Mouse (Mus musculus) thymus, postnatal 36 days (tissue): ENCODE measurements around the gene Clca3a1.

Experiments used
- DNase-seq, 2 experiments: peaks; one replicate each; pipeline ENCODE4 v3.0.0; 2022; ENCODE audit warnings: mixed read lengths in 2 of 2

The Clca3a1 gene

DNA sequence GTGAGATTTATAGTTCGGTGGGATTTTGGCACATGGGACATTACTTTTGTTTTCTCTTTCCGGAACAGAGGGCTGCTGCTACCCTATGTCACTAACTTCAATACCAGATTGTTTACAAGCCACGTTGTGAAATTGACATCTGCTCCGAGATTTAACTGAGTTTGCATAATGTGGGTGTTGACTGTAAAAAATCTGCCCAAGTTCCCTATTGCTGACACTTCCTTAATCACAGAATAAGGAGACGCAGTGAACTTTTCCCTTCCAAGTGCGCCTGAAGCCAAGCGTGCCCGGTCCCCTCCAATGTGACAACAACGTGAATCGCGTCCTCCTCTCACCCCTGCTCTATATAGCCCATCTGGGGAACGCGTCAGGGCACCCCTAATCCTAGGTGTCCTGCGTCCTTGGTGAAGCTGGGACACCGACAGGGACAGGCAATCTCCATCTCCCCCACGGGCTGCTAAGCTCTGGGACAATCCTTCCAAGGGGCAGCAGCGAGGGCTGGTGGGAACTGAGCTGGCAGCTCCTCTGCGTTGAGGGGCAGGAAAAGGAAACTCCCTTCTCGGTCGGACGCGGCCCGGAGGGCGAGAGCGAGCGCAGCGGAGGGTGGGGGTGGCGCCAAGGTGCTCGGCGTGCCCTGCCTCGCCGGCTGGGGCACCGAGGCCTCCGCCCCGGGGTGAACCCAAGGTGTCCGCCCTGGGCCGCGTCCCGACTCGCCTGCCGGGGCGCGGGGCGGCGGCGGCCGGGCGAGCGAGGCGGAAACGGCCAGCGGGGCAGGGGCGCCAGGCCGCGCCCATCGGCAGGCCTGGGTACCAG lies 41.5 kb downstream of the Clca3a1 start:
- DNase-seq, result peak; percentile 82 to 85

- no peak for DNase-seq
These were observed 42.1 kb downstream of the Clca3a1 start for GRCm38 (mm10) chr3:144718706-144719087.

- DNase-seq, result no peak
These were observed 42.9 kb downstream of the Clca3a1 start for GRCm38 (mm10) chr3:144717835-144718234.

DNA sequence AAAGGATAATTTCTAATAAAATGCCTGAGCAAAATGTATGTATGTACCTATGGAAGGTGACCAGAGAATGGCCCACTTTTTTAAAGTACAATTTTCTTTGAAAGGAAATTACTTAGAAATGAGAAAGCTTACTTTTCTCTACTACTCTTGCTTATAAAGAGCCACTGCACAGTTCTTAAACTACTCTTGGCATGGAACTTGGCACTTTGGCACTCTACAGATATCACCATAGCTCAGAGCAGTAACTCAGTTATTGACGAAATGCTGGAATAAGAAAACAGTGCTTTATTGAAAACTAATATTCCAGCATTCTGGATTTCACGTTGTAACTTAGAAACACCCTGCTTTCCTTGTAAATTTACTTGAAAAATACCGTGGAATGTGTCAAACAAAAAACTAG lies 43.7 kb downstream of the Clca3a1 start:
- no peak for DNase-seq

GRCm38 (mm10) chr3:144715901-144716300 lies 44.9 kb downstream of the Clca3a1 start:
- no peak for DNase-seq

- DNase-seq, result no peak
These were observed 45.7 kb downstream of the Clca3a1 start for GRCm38 (mm10) chr3:144715033-144715432.

DNA sequence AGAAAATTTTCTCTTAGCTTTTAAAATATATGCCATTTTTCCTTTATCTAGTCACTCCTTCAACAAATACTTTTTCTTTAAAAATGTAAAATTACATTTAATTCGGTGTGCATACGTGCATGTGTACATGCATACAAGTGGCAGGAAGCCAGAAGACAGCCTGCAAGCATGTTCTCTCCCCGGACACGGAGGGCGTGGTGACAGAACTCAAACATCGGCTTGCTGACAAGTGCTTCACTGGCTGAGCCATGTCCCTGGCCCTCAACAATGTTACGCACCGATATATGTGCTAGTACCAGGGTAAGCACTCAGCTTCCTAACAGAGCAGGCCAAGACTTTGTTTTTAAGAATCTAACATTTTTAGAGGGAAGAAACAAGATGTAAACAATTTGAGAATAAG lies 46.2 kb downstream of the Clca3a1 start:
- DNase-seq, result no peak

DNA sequence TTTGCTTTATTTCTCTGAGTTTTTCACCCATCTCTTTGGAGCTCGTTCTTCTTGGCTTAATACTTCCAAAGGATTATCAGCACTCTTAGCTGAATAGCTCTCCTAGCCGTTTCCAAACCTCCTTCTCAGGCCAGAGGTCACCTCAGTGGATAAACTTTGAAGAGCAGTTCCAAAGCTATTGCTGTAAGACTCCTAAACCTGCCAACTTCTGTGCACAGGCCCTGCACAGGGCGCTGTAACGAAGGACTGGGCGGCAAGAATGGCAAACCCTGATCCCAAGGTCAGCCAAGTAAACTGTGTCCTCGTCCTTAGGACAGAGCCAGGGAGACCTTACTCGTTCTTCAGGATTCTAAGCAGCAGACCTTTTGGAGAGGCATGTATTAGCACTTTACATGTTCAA lies 46.7 kb downstream of the Clca3a1 start:
- no peak for DNase-seq

- no peak for DNase-seq
These were observed 49.1 kb downstream of the Clca3a1 start for GRCm38 (mm10) chr3:144711607-144712206.

DNA sequence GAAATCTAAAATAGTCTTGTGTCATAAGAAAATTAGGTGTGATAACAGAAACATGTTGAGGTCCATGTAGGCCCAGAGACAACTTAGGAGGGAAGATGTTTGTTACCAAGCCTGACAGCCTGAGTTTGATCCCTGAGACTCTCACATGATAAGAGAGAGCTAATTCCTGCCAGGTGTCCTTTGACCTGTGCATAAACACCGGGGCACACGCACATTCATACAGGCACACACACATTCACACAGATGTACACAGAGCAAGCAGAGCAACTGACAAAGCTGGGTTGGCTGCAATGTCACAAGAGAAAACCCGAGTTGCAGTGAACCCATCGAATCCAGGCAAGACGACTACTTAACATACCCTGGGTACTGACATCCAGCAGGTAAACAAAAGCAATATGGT lies 52.2 kb downstream of the Clca3a1 start:
- DNase-seq, result no peak

DNA sequence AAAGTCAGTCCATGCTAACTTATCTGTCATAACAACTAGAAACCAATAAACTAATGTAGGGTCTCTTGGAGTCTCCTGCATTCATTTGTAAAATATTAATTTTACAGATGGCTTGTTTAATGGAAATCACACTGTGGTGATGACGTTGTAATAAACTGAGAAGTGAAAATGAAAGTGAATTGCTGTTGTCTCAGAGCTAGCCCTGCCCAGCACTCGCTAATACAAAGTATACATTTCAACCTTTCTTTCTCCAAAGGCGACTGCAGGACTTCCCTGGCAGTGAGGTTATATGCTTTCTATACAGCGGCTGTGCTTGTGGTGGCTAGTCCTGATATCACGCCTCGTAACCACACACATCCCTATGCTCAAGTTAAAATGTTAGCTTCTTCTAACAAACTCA lies 56.8 kb downstream of the Clca3a1 start:
- DNase-seq, result no peak

DNA sequence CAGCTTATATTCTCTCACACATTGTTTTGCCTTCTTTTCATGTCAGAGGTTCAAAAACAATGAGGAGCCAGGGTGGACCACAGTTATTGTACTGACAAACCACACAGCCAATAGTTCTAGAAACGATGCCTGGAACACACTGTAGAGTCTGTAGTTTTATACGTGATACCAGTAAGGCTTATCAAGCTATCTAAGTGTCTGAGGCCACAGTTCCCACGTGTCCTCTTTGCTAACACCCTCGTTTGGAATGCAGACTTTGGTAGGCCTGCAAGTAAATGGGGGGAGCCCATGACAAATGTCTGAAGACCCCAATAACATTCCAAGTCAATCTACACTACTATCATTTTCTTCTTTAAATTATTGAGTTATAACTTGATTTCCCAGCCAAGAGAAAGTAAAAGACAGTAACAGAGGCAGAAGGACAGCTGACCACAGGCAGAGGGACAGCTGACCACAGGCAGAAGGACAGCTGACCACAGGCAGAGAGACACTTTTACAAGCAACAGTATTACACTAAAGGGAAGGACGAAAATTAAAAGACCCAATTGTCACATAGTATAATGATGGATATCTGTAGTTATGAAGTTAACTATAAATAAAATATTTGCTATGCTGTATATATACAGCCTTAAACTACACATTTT lies 61.9 kb downstream of the Clca3a1 start:
- no peak for DNase-seq

GRCm38 (mm10) chr3:144697942-144698341 lies 62.8 kb downstream of the Clca3a1 start:
- no peak for DNase-seq

GRCm38 (mm10) chr3:144697154-144697553 lies 63.6 kb downstream of the Clca3a1 start:
- no peak for DNase-seq

DNA sequence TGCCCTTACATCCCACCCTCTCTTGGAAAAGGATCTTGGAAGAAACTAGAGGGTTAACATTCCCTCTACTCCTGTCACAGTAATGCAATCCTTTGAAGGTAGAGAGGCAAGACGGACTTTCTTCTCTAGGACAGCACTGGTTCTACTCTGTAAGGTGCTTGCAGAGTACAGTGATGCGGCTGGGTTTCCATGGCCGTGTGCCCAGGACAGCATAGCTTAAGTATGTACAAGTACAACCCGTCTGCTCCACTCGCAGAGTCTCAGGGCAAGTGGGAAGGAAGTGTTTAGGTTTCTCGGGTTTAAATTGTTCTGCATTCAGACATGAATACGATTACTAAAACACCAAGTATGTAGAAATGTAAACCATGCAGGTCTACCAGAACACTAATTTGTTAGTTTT lies 65.8 kb downstream of the Clca3a1 start:
- no peak for DNase-seq

GRCm38 (mm10) chr3:144694040-144694439 lies 66.7 kb downstream of the Clca3a1 start:
- DNase-seq, result no peak

GRCm38 (mm10) chr3:144692052-144692451 lies 68.7 kb downstream of the Clca3a1 start:
- no peak for DNase-seq

- DNase-seq, result peak in 1 of 2 experiments; percentile 11
These were observed 71.5 kb downstream of the Clca3a1 start for GRCm38 (mm10) chr3:144689236-144689635.

- no peak for DNase-seq
These were observed 72.5 kb downstream of the Clca3a1 start for GRCm38 (mm10) chr3:144688284-144688683.

- no peak for DNase-seq
These were observed 73.2 kb downstream of the Clca3a1 start for GRCm38 (mm10) chr3:144687618-144688017.

GRCm38 (mm10) chr3:144686146-144686545 lies 74.6 kb downstream of the Clca3a1 start:
- no peak for DNase-seq

DNA sequence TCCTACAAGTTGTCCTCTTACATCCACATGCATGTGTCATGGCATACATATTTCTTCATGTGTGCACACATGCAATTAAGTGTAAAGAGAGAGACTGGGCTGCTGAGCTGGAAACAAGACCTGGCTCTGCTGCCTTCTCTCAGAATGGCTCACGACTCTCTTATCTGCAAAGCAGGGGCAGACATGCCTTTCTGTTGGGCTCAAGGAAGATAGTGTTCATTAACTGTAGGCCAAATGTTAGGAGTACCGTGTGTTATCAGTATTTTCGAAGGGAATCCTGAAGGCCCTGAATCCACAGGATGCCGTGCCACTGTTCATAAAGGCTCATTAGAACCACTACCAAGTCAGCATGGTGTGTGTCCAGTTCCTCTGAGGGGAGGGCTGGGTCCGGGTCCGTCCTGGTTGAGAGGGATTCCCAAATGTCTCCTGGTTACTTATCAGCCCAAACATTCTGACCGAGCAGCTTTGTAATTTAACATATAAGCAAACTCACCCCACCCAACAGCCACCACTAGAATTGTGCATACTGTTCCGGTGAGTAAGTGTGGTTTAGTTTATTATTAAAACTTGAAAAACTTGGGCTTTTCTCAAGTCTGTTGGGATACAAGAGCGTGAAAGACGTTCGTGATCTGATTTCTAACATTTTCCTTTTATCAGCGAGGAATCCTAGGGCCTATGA lies 77.5 kb downstream of the Clca3a1 start:
- DNase-seq, result no peak

- no peak for DNase-seq
These were observed 79.2 kb downstream of the Clca3a1 start for GRCm38 (mm10) chr3:144681542-144681941.
